Mouse (Mus musculus) cerebellum, postnatal 36 days (tissue): ENCODE measurements around the gene Trip6.

Experiments used
- DNase-seq, 2 experiments: peaks; one replicate each; pipeline ENCODE4 v3.0.0; 2021 to 2022; ENCODE audit warnings: mixed read lengths in 2 of 2

Trip6 gene

GRCm38 (mm10) chr5:137263897-137264720 lies 50.1 kb downstream of the Trip6 start:
- DNase-seq, result no peak
